Mouse (Mus musculus) left cerebral cortex, postnatal 10 days (tissue): ENCODE measurements at regions not wholly inside any gene's neighbourhood (a gene's known extent, or its start where the extent isn't known, plus 50 kb on each side); places are given as distances from the start of the nearest gene placed in this dataset.

ENCODE experiments used
- DNase-seq, 2 experiments: peaks; one replicate each; pipeline ENCODE4 v3.0.0; 2021 to 2022; ENCODE audit warnings: low spot score in 2 of 2, mixed read lengths in 1 of 2; ENCODE audit errors: extremely low spot score in 1 of 2
- intact Hi-C: fragments of 180-260 bp; cut with DNase I; formaldehyde crosslinking; loops from one replicate; pipeline ENCODE4 v1.15.1; 2025

GRCm38 (mm10) chr7:145135971-145136370 is 71.9 kb downstream of the 1810010D01Rik start:
- no peak for DNase-seq
- intact Hi-C loops = no loop called here

DNA sequence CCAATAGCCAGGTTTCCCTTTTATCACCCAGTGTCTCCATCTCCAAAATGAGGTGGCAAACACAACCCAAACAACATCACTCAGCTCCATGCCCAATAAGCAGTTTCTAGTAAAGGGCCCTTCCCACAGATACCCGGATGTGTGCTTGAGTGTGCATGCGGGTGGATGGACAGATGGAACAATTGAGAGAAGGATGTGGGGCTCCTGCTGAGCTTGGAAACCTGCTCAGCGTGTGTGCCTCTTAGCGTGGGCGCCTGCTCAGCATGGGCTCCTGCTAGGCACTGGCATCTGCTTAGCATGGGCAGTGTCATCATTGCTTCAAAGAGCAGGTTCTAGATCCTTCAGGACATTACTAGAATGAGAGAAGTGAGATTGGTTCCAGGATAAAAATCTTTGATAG is 75.4 kb downstream of the 1810010D01Rik start:
- no peak for DNase-seq
- intact Hi-C loops = no loop called here

- DNase-seq = no peak
- intact Hi-C loops = no loop called here
These were observed 76.3 kb downstream of the 1810010D01Rik start for GRCm38 (mm10) chr7:145131438-145132159.

DNA sequence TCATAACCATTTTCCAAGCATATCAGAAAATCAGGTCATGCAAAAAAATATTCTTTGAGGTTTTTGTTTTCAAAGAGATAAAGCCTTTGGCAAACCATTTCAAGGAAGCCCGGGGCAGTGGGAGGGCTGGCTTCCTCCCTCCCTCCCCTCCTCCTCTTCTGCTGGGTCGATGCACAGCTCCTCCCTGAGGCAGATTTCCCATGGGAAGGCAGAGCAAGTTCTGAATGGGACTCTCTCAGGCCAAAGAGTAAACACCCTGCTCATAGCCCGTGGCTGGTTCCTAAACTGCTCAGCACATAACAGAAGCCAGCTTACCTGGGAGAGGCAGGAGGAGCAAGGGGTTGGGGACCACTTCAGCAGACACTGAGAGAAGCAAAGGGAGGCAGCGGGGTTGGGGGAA is 77.9 kb downstream of the 1810010D01Rik start:
- DNase-seq = no peak
- intact Hi-C loops = no loop called here

DNA sequence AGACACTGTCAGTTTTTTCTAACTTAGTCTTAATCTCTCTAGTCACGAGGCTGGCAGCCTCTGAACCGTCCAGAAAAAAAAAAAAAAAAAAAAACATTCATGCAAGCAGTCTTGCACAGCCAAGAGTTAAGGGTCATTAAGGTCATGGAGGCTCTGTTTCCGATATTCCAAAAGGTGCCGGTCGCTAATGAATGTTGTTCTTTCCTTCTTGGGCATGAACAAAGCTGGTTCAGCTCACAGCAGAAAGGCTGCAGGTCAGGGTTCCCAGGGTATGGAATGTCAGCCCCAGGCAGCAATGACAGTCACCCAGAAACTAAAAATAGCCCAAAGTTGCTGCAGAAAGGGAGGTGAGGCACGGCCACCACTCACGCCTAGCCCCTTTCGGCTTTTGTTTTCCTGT is 80.3 kb downstream of the 1810010D01Rik start:
- DNase-seq = no peak
- intact Hi-C loops = no loop called here

DNA sequence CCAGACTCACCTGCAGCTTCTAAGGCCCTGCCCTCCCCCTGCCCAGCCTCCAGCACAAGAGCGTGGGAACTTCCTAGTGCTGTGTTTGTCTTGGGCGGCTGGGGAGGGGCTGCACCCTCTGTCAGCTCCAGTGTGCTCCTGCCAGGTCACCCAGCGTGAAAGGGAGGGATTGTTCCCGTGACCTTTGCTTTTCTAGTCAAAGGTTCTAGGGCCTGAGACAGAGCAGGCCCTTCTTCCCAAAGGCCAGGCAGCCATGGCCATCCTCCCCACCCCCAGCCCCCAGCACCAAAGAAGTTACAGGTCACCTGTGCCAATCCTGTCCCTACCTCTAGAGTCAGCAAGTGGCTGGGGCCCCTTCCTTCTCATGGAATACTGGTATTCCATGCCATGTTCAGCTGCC is 80.7 kb downstream of the 1810010D01Rik start:
- DNase-seq = no peak
- intact Hi-C loops = no loop called here

- intact Hi-C loops = no loop called here
- no peak for DNase-seq
These were observed 83.8 kb downstream of the 1810010D01Rik start for GRCm38 (mm10) chr7:145123996-145124601.

DNA sequence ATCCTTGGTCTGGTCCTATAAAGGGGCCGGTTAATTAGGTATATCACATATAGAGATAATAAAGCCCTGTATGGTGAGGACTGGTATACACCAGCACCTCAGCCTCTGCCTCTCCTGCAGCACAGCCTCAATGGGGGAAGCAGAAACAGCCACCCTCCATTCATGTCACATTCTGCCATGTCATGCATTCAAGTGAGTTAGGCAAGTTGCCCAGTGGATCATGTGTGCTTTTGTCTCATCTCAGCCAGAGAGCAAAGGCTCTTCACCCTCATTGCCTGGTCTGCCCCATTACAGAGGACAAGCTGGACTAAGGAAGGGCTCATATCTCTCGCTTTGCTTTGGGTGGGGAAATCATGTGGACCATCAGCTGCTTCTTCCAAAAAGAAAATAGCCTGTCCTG is 85.4 kb downstream of the 1810010D01Rik start:
- no peak for DNase-seq

DNA sequence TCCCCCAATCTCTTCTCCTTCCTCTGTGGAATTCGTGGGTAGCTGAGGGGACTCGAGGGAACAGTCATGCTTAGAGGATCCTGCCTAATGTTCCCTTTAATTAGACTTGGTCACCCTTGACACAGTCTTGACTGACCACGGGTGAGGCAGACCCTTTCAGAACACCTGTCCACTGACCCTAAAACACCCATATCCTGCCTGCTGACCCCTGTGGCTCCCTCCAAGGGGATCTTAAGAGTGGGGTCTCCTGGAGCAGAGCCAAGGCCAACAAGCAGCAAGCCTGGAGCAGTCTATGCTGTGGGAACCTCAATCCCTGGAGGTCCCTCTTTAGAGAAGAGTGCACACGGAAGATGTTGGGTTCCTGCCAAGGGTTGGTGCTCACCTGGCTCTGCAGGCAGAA is 89.5 kb downstream of the 1810010D01Rik start:
- no peak for DNase-seq
- intact Hi-C loops = no loop called here

More for the DNA sequence above, 85.4 kb downstream of the 1810010D01Rik start:
- intact Hi-C loops = no loop called here

DNA sequence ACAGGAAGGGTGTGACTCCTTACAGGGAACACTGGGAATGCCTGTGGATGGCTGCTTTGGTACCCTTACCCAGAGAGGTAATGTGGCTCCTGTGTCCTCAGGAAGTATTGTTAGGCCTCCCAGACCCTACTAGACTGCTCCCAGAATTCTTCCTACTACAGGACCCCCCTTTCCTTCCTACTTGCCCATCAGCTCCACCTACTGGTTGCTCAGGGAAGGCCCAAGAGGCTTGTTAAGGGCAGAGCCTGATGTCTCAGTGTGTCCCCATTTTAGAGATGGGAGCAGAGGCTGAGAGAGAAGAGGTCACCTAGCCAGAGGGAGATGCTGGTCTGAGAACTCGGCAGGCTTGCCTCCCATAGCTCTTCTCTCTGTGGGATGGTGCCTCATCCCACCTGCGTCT is 93.3 kb downstream of the 1810010D01Rik start:
- intact Hi-C loops = loop anchor here (2.0 kb wide), 1 partner anchor 176 kb away; the partner anchor contains the start of gene Ccnd1
- no peak for DNase-seq

DNA sequence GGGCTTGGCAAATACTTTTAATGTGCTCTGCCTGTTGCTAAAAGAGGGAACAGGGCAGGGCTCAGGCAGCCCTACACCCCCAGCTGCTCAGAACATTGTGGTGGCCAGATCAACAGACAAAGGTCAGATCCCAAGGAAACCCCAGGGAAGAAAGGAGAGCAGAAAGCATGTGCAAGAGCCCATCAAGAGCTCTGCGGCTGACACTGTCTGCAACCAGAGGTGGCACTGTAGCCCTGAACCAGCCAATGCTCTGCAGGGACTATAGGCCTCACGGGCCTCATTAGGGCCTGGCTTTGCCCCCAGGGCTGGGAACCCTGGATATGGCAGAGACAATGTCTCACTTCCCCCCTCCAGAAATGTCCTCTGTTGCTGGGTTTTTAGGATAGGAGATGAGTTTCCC is 93.8 kb downstream of the 1810010D01Rik start:
- intact Hi-C loops = loop anchor here (2.0 kb wide), 1 partner anchor 175 kb away; the partner anchor contains the start of gene Ccnd1
- DNase-seq = no peak

GRCm38 (mm10) chr7:145112887-145113531 is 94.9 kb downstream of the 1810010D01Rik start:
- intact Hi-C loops = no loop called here
- no peak for DNase-seq

GRCm38 (mm10) chr7:145112146-145112830 is 95.6 kb downstream of the 1810010D01Rik start:
- DNase-seq = no peak
- intact Hi-C loops = no loop called here

- intact Hi-C loops = no loop called here
- DNase-seq = peak; percentile 67 to 90
These were observed 96.4 kb downstream of the 1810010D01Rik start for GRCm38 (mm10) chr7:145111252-145112131.

DNA sequence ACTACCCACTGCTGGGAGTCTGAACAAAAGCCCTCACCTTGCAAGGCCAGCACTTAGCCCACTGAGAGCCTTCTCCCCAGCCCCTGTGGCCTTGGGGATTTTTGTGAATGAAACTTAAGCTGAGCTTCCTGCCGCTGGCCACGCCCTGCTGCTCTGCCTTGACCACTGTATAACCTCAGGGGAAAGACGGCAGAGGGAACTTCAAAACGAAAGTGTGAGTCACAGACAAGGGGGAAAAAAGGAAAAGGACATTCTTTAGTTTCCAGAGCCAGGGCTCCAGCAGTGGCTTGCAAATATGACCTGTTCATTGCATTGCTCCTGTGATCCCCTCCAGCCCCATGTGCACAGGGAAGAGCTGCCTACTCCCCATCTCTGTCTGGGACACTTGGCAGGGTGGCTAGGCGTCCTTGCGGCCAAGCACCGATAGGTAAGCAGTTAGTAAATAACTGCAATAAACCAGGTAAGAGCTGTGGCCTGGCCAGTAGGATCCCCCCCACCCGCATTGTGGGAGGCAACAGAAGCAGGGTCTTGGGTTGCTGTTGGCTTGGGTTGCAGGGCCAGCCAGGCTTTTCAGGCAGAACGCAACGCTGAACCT is 97.2 kb downstream of the 1810010D01Rik start:
- intact Hi-C loops = no loop called here

GRCm38 (mm10) chr7:145110028-145110427 is 97.9 kb downstream of the 1810010D01Rik start:
- intact Hi-C loops = no loop called here
- DNase-seq = no peak

More for the DNA sequence above, 97.2 kb downstream of the 1810010D01Rik start:
- DNase-seq = peak in 1 of 2 experiments; percentile 75

GRCm38 (mm10) chr7:145109471-145109870 is 98.4 kb downstream of the 1810010D01Rik start:
- no peak for DNase-seq
- intact Hi-C loops = no loop called here

DNA sequence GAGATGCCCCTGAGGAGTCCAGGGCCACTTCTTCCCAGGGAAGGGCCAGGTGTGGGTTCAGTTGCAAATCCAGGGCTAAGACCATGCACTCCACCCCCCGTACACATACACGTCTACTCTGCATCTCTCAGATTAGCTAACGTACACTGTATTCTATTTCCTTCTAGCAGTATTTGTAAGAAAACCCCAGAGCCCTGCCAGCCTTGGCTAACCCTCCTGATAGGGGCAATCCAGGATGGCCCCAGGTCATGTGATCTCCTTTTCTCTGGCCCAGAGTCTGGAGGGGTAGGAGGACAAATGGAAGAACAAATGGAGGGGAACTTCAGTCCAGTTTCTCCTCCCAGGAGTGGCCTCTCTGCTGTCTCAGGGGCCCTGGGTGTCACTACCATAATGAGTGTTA is 98.9 kb downstream of the 1810010D01Rik start:
- no peak for DNase-seq
- intact Hi-C loops = no loop called here
